Mouse (Mus musculus): ENCODE measurements at regions not wholly inside any gene's neighbourhood (a gene's known extent, or its start where the extent isn't known, plus 50 kb on each side); places are given as distances from the start of the nearest gene placed in this dataset.

GRCm38 (mm10) chr16:62981821-62982220, 127.7 kb downstream of the Pros1 start:
- DNase-seq, result no peak

- DNase-seq, result no peak
Observed at GRCm38 (mm10) chr16:62982558-62982957, 128.5 kb downstream of the Pros1 start.

GRCm38 (mm10) chr16:62995555-62995954, 141.4 kb downstream of the Pros1 start:
- DNase-seq, result no peak

GRCm38 (mm10) chr16:63011151-63011734, 157.1 kb downstream of the Pros1 start:
- DNase-seq, result no peak

GRCm38 (mm10) chr16:63014453-63014852, 160.3 kb downstream of the Pros1 start:
- DNase-seq, result peak; percentile 33

- peak; percentile 7 for DNase-seq
Observed at GRCm38 (mm10) chr16:63016144-63016543, 162.0 kb downstream of the Pros1 start.

- no peak for DNase-seq
Observed at GRCm38 (mm10) chr16:63016658-63017057, 162.6 kb downstream of the Pros1 start.

- DNase-seq, result no peak
Observed at GRCm38 (mm10) chr16:63030399-63030798, 176.3 kb downstream of the Pros1 start.

- no peak for DNase-seq
Observed at GRCm38 (mm10) chr16:63031035-63031434, 176.9 kb downstream of the Pros1 start.

- no peak for DNase-seq
Observed at GRCm38 (mm10) chr16:63031802-63032201, 177.7 kb downstream of the Pros1 start.

GRCm38 (mm10) chr16:63049100-63049499, 195.0 kb downstream of the Pros1 start:
- DNase-seq, result no peak

- DNase-seq, result no peak
Observed at GRCm38 (mm10) chr16:63062883-63063282, 208.8 kb downstream of the Pros1 start.

GRCm38 (mm10) chr16:63069987-63070386, 215.9 kb downstream of the Pros1 start:
- no peak for DNase-seq

GRCm38 (mm10) chr16:63075814-63076213, 221.7 kb downstream of the Pros1 start:
- no peak for DNase-seq

GRCm38 (mm10) chr16:63081383-63081782, 227.3 kb downstream of the Pros1 start:
- DNase-seq, result no peak

- no peak for DNase-seq
Observed at GRCm38 (mm10) chr16:63083256-63083655, 229.1 kb downstream of the Pros1 start.

GRCm38 (mm10) chr16:63084021-63084756, 230.1 kb downstream of the Pros1 start:
- DNase-seq, result no peak

GRCm38 (mm10) chr16:63086086-63086796, 232.1 kb downstream of the Pros1 start:
- DNase-seq, result peak; percentile 78

- DNase-seq, result peak; percentile 87
Observed at GRCm38 (mm10) chr16:63091471-63092300, 237.6 kb downstream of the Pros1 start.

GRCm38 (mm10) chr16:63094126-63094840, 240.2 kb downstream of the Pros1 start:
- DNase-seq, result no peak

GRCm38 (mm10) chr16:63102362-63102761, 248.3 kb downstream of the Pros1 start:
- DNase-seq, result no peak

GRCm38 (mm10) chr16:63102930-63103329, 248.8 kb downstream of the Pros1 start:
- no peak for DNase-seq

Measured in cerebellum, adult 8-10 months (tissue).